Mouse (Mus musculus) stomach, postnatal 0 days (tissue): ENCODE measurements at regions not wholly inside any gene's neighbourhood (a gene's known extent, or its start where the extent isn't known, plus 50 kb on each side); places are given as distances from the start of the nearest gene placed in this dataset.
"Not testable (repeated sequence)": the region's sequence is repeated elsewhere in the genome, so short reads cannot be mapped to it uniquely, and the experiment has no call there.

Experiments used
- ATAC-seq: fragments of 200-750 bp; cut with Nextera tagmentation; 2 replicates; pipeline ENCODE4 v1.8.0; 2017; ENCODE audit not compliant: low FRiP score, low TSS enrichment
- DNase-seq: peaks from one replicate; pipeline ENCODE4 v3.0.0-alpha.2; 2016; ENCODE audit warnings: low spot score
- H3K27ac ChIP-seq: fragments of 300-500 bp; sonication (generic); replicated peaks from 2 replicates; pipeline ENCODE4 v1.5.1; 2014; ENCODE audit warnings: mild to moderate bottlenecking, control low read depth
- H3K27me3 ChIP-seq: fragments of 300-500 bp; sonication (generic); 2 replicates; pipeline ENCODE4 v1.6.1; 2014; ENCODE audit warnings: low read length; ENCODE audit not compliant: control insufficient read depth, insufficient read depth
- H3K36me3 ChIP-seq: fragments of 300-500 bp; sonication (generic); 2 replicates; pipeline ENCODE4 v1.6.1; 2014; ENCODE audit warnings: low read length, mixed read lengths; ENCODE audit not compliant: control insufficient read depth, insufficient read depth
- H3K4me1 ChIP-seq: fragments of 300-500 bp; sonication (generic); replicated peaks from 2 replicates; pipeline ENCODE4 v1.6.1; 2014; ENCODE audit warnings: antibody characterized with exemption; ENCODE audit not compliant: control insufficient read depth, insufficient read depth
- H3K4me2 ChIP-seq: fragments of 300-500 bp; sonication (generic); replicated peaks from 2 replicates; pipeline ENCODE4 v1.6.1; 2014; ENCODE audit warnings: low read depth, mild to moderate bottlenecking, control low read depth, moderate library complexity
- H3K4me3 ChIP-seq: fragments of 300-500 bp; sonication (generic); 2 replicates; pipeline ENCODE4 v1.5.1; 2014; ENCODE audit warnings: low read depth, low read length, control low read depth
- H3K9ac ChIP-seq: fragments of 300-500 bp; sonication (generic); 2 replicates; pipeline ENCODE4 v1.6.1; 2014; ENCODE audit warnings: mild to moderate bottlenecking, low read length, control low read depth, mixed read lengths
- H3K9me3 ChIP-seq: fragments of 300-500 bp; sonication (generic); 2 replicates; pipeline ENCODE4 v1.6.1; 2016; ENCODE audit warnings: low read length; ENCODE audit not compliant: control insufficient read depth
- CTCF ChIP-seq: IDR thresholded peaks from 2 replicates; pipeline ENCODE4 v1.5.1; 2016; ENCODE audit warnings: antibody characterized with exemption, low read depth, mild to moderate bottlenecking, moderate library complexity
- EP300 ChIP-seq: optimal IDR thresholded peaks from 2 replicates; pipeline ENCODE3; 2016; ENCODE audit warnings: antibody characterized with exemption
- WGBS: fragments of 180-500 bp; shearing (Covaris S2); extraction: QIAGEN DNeasy Blood & Tissue Kit; methylation state at CpG from one replicate; pipeline ENCODE4 v1.1.7; 2014; 5-methylcytosine and 5-hydroxymethylcytosine counted together

GRCm38 (mm10) chr2:81848836-81849410 is 204.1 kb upstream of the Zfp804a start:
- Histone ChIP-seq H3K4me2 (no peak overlapping the region), H3K4me3 (no peak overlapping the region), H3K27me3 (no peaks in the 10 kb centered on the region), H3K36me3 (no peaks in the 10 kb centered on the region), H3K4me1 (no peaks in the 10 kb centered on the region), H3K27ac (no peak overlapping the region), H3K9ac (no peak overlapping the region), H3K9me3 (no peaks in the 10 kb centered on the region)
- DNase-seq (no peak), ATAC-seq (no peak)
- TF ChIP-seq EP300 (no peak), CTCF (no peak)
- WGBS, result 36% methylated on average over 4 of the region's 4 CpGs

GRCm38 (mm10) chr2:81849927-81850326 is 203.1 kb upstream of the Zfp804a start:
- 50% methylated on average over 4 of the region's 4 CpGs for WGBS
- H3K36me3 ChIP-seq, result no peaks in the 10 kb centered on the region
- H3K27ac ChIP-seq, result no peak overlapping the region
- DNase-seq (no peak), ATAC-seq (no peak)
- H3K4me1 ChIP-seq, result no peaks in the 10 kb centered on the region
- H3K4me3 ChIP-seq, result no peak overlapping the region
- no peak overlapping the region for H3K4me2 ChIP-seq
- H3K9me3 ChIP-seq, result no peaks in the 10 kb centered on the region
- H3K27me3 ChIP-seq, result no peaks in the 10 kb centered on the region
- H3K9ac ChIP-seq, result no peak overlapping the region
- TF ChIP-seq EP300, result no peak
- no peak for TF ChIP-seq CTCF

GRCm38 (mm10) chr2:81885438-81885837 is 167.6 kb upstream of the Zfp804a start:
- Histone ChIP-seq H3K36me3 (no peaks in the 10 kb centered on the region), H3K27ac (no peak overlapping the region), H3K9ac (no peak overlapping the region), H3K4me1 (no peaks in the 10 kb centered on the region), H3K4me3 (no peak overlapping the region), H3K27me3 (no peaks in the 10 kb centered on the region), H3K9me3 (no peaks in the 10 kb centered on the region), H3K4me2 (no peak overlapping the region)
- TF ChIP-seq EP300 (no peak), CTCF (no peak)
- ATAC-seq, result no peak
- WGBS, result 66% methylated on average over 1 of the region's 1 CpGs
- no peak for DNase-seq

- H3K4me3 ChIP-seq, H3K4me1 ChIP-seq, H3K9ac ChIP-seq, H3K36me3 ChIP-seq, H3K9me3 ChIP-seq, H3K27me3 ChIP-seq, H3K4me2 ChIP-seq, H3K27ac ChIP-seq: not testable (repeated sequence)
- peak; percentile 87 for ATAC-seq
- peak; percentile 41 for DNase-seq
- WGBS, result 30% methylated on average over 7 of the region's 7 CpGs
Observed at GRCm38 (mm10) chr2:81892570-81892969, 160.5 kb upstream of the Zfp804a start.

- 61% methylated on average over 3 of the region's 3 CpGs for WGBS
Observed at GRCm38 (mm10) chr2:81939360-81939759, 113.7 kb upstream of the Zfp804a start.

More at GRCm38 (mm10) chr2:81939360-81939759, 113.7 kb upstream of the Zfp804a start:
- ATAC-seq, result no peak
- Histone ChIP-seq H3K27me3 (no peaks in the 10 kb centered on the region), H3K4me1 (no peaks in the 10 kb centered on the region), H3K9ac (no peak overlapping the region), H3K27ac (no peak overlapping the region), H3K36me3 (no peaks in the 10 kb centered on the region), H3K4me3 (no peak overlapping the region), H3K4me2 (no peak overlapping the region), H3K9me3 (no peaks in the 10 kb centered on the region)
- no peak for DNase-seq
- no peak for TF ChIP-seq EP300
- TF ChIP-seq CTCF, result no peak
